15 mouse cellular contexts compared by ENCODE assay signal in the genomic region with DNA sequence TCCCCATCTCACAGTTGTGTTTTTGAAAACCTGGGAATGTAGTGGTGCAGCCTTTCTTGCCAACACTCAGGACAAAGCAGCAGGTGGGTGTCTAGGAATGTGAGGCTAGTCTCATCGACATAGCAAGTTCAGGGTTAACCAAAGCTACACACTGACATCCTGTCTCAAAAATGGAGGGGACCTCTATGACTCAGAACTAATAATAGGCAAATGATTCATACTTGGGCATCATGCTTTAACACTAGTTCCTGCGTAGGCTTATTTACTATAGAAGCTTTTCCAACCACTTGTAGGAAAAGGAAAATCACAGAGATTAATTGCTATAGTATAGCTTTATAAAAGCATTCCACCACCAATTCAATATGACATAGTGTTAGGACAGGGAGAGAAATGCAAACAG.
DNase-seq lines count a peak whose midpoint lies in the region; ATAC-seq lines count a peak whose summit lies in the region.
"Had no signal": no experiment of that assay in that cellular context is flagged by ENCODE, and none has a peak within 500 bp of the region (broad histone marks: within the 10 kb centered on the region; RNA-seq: fewer than 3 reads in every experiment).

No protein-coding gene starts in this region.

- H3K4me2 ChIP-seq in lung, embryonic 16.5 days (ENCODE audit: low read depth, low read length): no peak overlapping the region
- no peak overlapping the region for H3K4me2 ChIP-seq in heart, embryonic 12.5 days
- H3K4me2 ChIP-seq in stomach, embryonic 15.5 days: no peak overlapping the region

- intact Hi-C loops in gastrocnemius, postnatal 36 days (cut with DNase I): no loop called here

- 38% methylated on average over 2 of the region's 2 CpGs for WGBS in lung, embryonic 16.5 days
- WGBS in heart, embryonic 12.5 days: 46% methylated on average over 2 of the region's 2 CpGs
- 35% methylated on average over 2 of the region's 2 CpGs for WGBS in stomach, embryonic 15.5 days

- H3K27me3 ChIP-seq in lung, embryonic 16.5 days (ENCODE audit: control insufficient read depth, insufficient read depth, low read depth, low read length): no peaks in the 10 kb centered on the region
- H3K27me3 ChIP-seq in heart, embryonic 12.5 days (replicated peaks): no peaks in the 10 kb centered on the region
- no peaks in the 10 kb centered on the region for H3K27me3 ChIP-seq in stomach, embryonic 15.5 days (replicated peaks)

- no peak overlapping the region for H3K9ac ChIP-seq in lung, embryonic 16.5 days (ENCODE audit: low read length)
- no peak overlapping the region for H3K9ac ChIP-seq in heart, embryonic 12.5 days
- no peak overlapping the region for H3K9ac ChIP-seq in stomach, embryonic 15.5 days
- H3K9ac ChIP-seq: forebrain, postnatal 0 days had no signal

- H3K4me1 ChIP-seq in lung, embryonic 16.5 days (replicated peaks; ENCODE audit: control insufficient read depth, insufficient read depth, low read length): peaks cover 6% of the 10 kb centered on the region
- peaks cover 11% of the 10 kb centered on the region for H3K4me1 ChIP-seq in heart, embryonic 12.5 days (replicated peaks)
- H3K4me1 ChIP-seq in stomach, embryonic 15.5 days: 0 out of 2 replicates have a peak, but pooled peaks cover 5% of the 10 kb centered on the region

- peak; percentile 29; the same call in 1 of the 2 replicates for ATAC-seq in lung, embryonic 16.5 days (ENCODE audit: low read depth)
- ATAC-seq in heart, embryonic 12.5 days (ENCODE audit: insufficient number of reproducible peaks, low FRiP score): no peak
- ATAC-seq in stomach, embryonic 15.5 days (ENCODE audit: insufficient read depth, low FRiP score, low read depth): peak; percentile 42; the same call in 1 of the 2 replicates
- ATAC-seq: forebrain, postnatal 0 days; midbrain, embryonic 16.5 days had no signal

- H3K27ac ChIP-seq in lung, embryonic 16.5 days (ENCODE audit: low read length): peak overlapping the region; percentile 9; the same call in 1 of the 2 replicates
- H3K27ac ChIP-seq in heart, embryonic 12.5 days (ENCODE audit: poor library complexity, severe bottlenecking): peak overlapping the region; percentile 23; the same call in 1 of the 2 replicates
- peak overlapping the region; percentile 57; the same call in 1 of the 2 replicates for H3K27ac ChIP-seq in stomach, embryonic 15.5 days

- H3K9me3 ChIP-seq in lung, embryonic 16.5 days (ENCODE audit: control insufficient read depth, low read length): no peaks in the 10 kb centered on the region
- H3K9me3 ChIP-seq in heart, embryonic 12.5 days (replicated peaks): no peaks in the 10 kb centered on the region
- H3K9me3 ChIP-seq in stomach, embryonic 15.5 days: no peaks in the 10 kb centered on the region

- H3K36me3 ChIP-seq in lung, embryonic 16.5 days (ENCODE audit: control insufficient read depth, insufficient read depth, low read length): no peaks in the 10 kb centered on the region
- H3K36me3 ChIP-seq in heart, embryonic 12.5 days: peaks cover 9% of the 10 kb centered on the region; the same call in 1 of the 2 replicates
- no peaks in the 10 kb centered on the region; the same call in 1 of the 2 replicates for H3K36me3 ChIP-seq in stomach, embryonic 15.5 days

- no peak overlapping the region for H3K4me3 ChIP-seq in lung, embryonic 16.5 days (ENCODE audit: low read length)
- no peak overlapping the region for H3K4me3 ChIP-seq in heart, embryonic 12.5 days
- H3K4me3 ChIP-seq in stomach, embryonic 15.5 days (replicated peaks): no peak overlapping the region

- DNase-seq in gastrocnemius, adult 18-20 months (ENCODE audit: low spot score): peak; percentile 7
- no peak for DNase-seq in gastrocnemius, postnatal 36 days
- no peak for DNase-seq in lung, postnatal 25 days (ENCODE audit: low spot score)
- DNase-seq in embryo, embryonic 10 days (ENCODE audit: low spot score): no peak
- DNase-seq in adrenal gland, adult 18-20 months (ENCODE audit: low spot score in 2 of 2): no peak
- DNase-seq: adrenal gland, postnatal 14 days; forebrain, postnatal 0 days; left cerebral cortex, postnatal 4 days; lung, postnatal 36 days; right cerebral cortex, postnatal 14 days; thymus, postnatal 36 days had no signal
